Mouse (Mus musculus) megakaryocyte, embryonic 14.5 days (primary cell): ENCODE data around the gene Zfp324.

Experiments used
- FLI1 ChIP-seq: IDR thresholded peaks from 2 replicates; pipeline ENCODE4 v1.6.1; 2012; ENCODE audit warnings: low read length, inconsistent platforms, mixed read lengths
- GATA1 ChIP-seq: IDR thresholded peaks from 3 replicates; pipeline ENCODE4 v1.6.1; 2012; ENCODE audit warnings: mixed read lengths, low read length, inconsistent platforms, borderline replicate concordance

GRCm38 (mm10) chr7:12979776-12980175 is 14.1 kb downstream of the Zfp324 start:
- no peak for TF ChIP-seq GATA1
- TF ChIP-seq FLI1: no peak
